Mouse (Mus musculus) olfactory bulb, adult 2 months (tissue): ENCODE results near the gene Draxin.

Experiments used
- CTCF ChIP-seq: fragments of 200-500 bp; IDR thresholded peaks from 2 replicates; pipeline ENCODE4 v1.5.1; 2012; ENCODE audit warnings: low read depth, mild to moderate bottlenecking, low read length, moderate library complexity; ENCODE audit not compliant: insufficient read depth
- POLR2A ChIP-seq: fragments of 200-500 bp; IDR thresholded peaks from 2 replicates; pipeline ENCODE4 v1.6.1; 2012; ENCODE audit warnings: mild to moderate bottlenecking, low read depth, low read length, moderate library complexity; ENCODE audit not compliant: insufficient read depth

GRCm38 (mm10) chr4:148121982-148122693 lies 8.4 kb downstream of the Draxin start:
- no peak for TF ChIP-seq CTCF
- TF ChIP-seq POLR2A: no peak
